28 mouse cellular contexts compared by ENCODE assay signal in genomic region chr3:45246601-45247000, GRCm38 (mm10).
"Had no signal": no experiment of that assay in that cellular context is flagged by ENCODE, and none has a peak within 500 bp of the region (broad histone marks: within the 10 kb centered on the region; RNA-seq: fewer than 3 reads in every experiment).

No protein-coding gene starts in this region.

- H3K4me2 ChIP-seq: heart, embryonic 11.5 days; heart, embryonic 13.5 days; heart, embryonic 15.5 days; hindbrain, embryonic 14.5 days; intestine, embryonic 15.5 days; limb, embryonic 12.5 days; liver, embryonic 11.5 days; liver, embryonic 13.5 days; liver, embryonic 15.5 days had no signal

- H3K36me3 ChIP-seq: heart, embryonic 13.5 days; heart, embryonic 15.5 days; intestine, embryonic 15.5 days; limb, embryonic 10.5 days; limb, embryonic 12.5 days; liver, embryonic 13.5 days; liver, embryonic 15.5 days had no signal

- H3K9ac ChIP-seq: heart, embryonic 13.5 days; heart, embryonic 15.5 days; hindbrain, embryonic 14.5 days; intestine, embryonic 15.5 days; limb, embryonic 12.5 days; liver, embryonic 13.5 days; liver, embryonic 15.5 days had no signal

- H3K4me1 ChIP-seq: heart, embryonic 13.5 days; heart, embryonic 15.5 days; intestine, embryonic 15.5 days; limb, embryonic 10.5 days; limb, embryonic 12.5 days; liver, embryonic 13.5 days; liver, embryonic 15.5 days had no signal

- H3K27me3 ChIP-seq: heart, embryonic 13.5 days; heart, embryonic 15.5 days; intestine, embryonic 15.5 days; limb, embryonic 12.5 days; liver, embryonic 13.5 days; liver, embryonic 15.5 days had no signal

- H3K4me3 ChIP-seq: gastrocnemius, adult 2 months; heart, adult 2 months; heart, embryonic 13.5 days; heart, embryonic 15.5 days; intestine, embryonic 15.5 days; layer of hippocampus, adult 2 months; left cerebral cortex, adult 2 months; limb, embryonic 10.5 days; limb, embryonic 12.5 days; liver, embryonic 13.5 days; liver, embryonic 15.5 days had no signal

- H3K27ac ChIP-seq: gastrocnemius, adult 2 months; heart, adult 2 months; heart, embryonic 13.5 days; heart, embryonic 15.5 days; hindbrain, embryonic 14.5 days; intestine, embryonic 15.5 days; layer of hippocampus, adult 2 months; left cerebral cortex, adult 2 months; limb, embryonic 10.5 days; limb, embryonic 12.5 days; liver, embryonic 13.5 days; liver, embryonic 15.5 days had no signal

- DNase-seq: gastrocnemius, adult 2 months; gastrocnemius, postnatal 10 days; gastrocnemius, postnatal 36 days; heart, adult 11 months; heart, adult 2 months; heart, postnatal 14 days; heart, postnatal 36 days; kidney, adult 18-20 months; kidney, adult 8-10 months; kidney, postnatal 10 days; kidney, postnatal 25 days; kidney, postnatal 4 days; liver; liver, embryonic 13.5 days had no signal

- H3K9me3 ChIP-seq: heart, embryonic 13.5 days; heart, embryonic 15.5 days; intestine, embryonic 15.5 days; limb, embryonic 10.5 days; limb, embryonic 12.5 days; liver, embryonic 13.5 days; liver, embryonic 15.5 days had no signal

- ATAC-seq: hindbrain, embryonic 16.5 days; inflammation-experienced regulatory T-cells, adult 6 months; intestine, embryonic 15.5 days; intestine, postnatal 0 days had no signal
